Mouse (Mus musculus): ENCODE results near the gene Pnpla5. TPM values are rescaled to one million over a fixed set of nuclear protein-coding genes. Genes with fewer than 3 reads are reported as not detected.

The Pnpla5 gene
- polyA plus RNA-seq, 1 experiment from 2014 or later = not detected

DNA sequence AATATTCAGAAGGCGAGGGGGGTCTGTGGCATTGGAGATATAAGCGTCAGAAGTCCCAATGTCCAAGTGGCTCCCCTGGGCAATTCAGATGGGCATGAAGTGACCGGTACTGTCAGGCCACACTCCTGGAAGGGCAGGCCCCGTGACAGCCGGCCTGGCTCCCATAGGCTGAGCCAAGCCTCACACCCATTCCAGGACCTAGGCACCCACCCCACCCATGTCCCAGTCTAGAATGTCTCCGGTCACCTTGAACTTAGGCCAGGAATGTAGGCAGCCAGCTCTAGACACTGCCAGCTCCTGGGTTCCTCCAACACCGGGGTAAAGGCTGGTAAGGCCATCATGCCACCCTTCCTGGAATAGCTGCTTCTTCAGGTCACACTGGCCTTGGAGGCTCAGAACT, 9.0 kb upstream of the Pnpla5 start:
- no peak overlapping the region for H3K4me2 ChIP-seq
- WGBS = 90% methylated on average over 7 of the region's 7 CpGs
- H3K9ac ChIP-seq = no peak overlapping the region
- H3K27me3 ChIP-seq (ENCODE audit: insufficient read depth, low read length) = no peaks in the 10 kb centered on the region
- H3K36me3 ChIP-seq (ENCODE audit: insufficient read depth) = no peaks in the 10 kb centered on the region
- DNase-seq (no peak), ATAC-seq (ENCODE audit: insufficient read depth) (no peak)
- no peaks in the 10 kb centered on the region for H3K4me1 ChIP-seq (ENCODE audit: insufficient read depth)
- H3K9me3 ChIP-seq (ENCODE audit: low read depth, low read length) = no peaks in the 10 kb centered on the region
- no peak for TF ChIP-seq CTCF (IDR thresholded peaks at IDR 0.05; ENCODE audit: low read depth)
- H3K27ac ChIP-seq (ENCODE audit: low read depth) = no peak overlapping the region
- H3K4me3 ChIP-seq (ENCODE audit: low read depth, low read length) = no peak overlapping the region

DNA sequence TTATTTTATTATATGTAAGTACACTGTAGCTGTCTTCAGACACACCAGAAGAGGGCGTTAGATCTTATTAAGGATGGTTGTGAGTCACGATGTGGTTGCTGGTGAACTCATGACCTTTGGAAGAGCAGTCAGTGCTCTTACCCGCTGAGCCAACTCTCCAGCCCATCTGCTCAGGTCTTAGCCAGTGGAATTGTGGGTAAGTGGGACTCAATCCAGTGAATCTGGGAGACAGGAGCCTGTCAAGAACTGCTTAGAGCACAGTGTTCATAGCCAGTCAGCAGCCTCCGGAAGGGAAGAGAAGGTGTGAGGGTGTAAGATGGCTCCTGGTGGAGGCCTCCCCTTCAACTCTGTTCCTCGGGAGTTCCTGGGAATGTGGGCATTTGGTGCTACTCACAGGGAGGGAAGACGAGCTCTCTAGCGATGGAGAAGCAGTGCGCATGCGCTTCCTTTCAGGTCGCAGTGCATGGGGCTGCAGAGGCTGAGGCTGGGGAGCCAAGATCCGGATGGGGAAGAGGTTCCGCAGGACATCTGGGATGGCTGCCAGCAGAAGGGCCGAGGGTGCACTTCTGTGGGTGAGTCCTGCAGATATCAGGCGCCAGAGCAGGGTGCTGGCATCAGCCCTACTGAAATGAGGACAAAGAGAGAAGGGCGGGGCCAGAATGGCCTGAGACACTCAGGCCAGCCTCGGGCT, 8.3 kb upstream of the Pnpla5 start:
- no peak for TF ChIP-seq CTCF (IDR thresholded peaks at IDR 0.05; ENCODE audit: low read depth)
- DNase-seq (peak; percentile 15), ATAC-seq (ENCODE audit: insufficient read depth) (no peak)
- H3K4me2 ChIP-seq = no peak overlapping the region
- H3K27me3 ChIP-seq (ENCODE audit: insufficient read depth, low read length) = no peaks in the 10 kb centered on the region
- H3K27ac ChIP-seq (ENCODE audit: low read depth) = no peak overlapping the region
- no peak overlapping the region for H3K9ac ChIP-seq
- no peak overlapping the region for H3K4me3 ChIP-seq (ENCODE audit: low read depth, low read length)
- no peaks in the 10 kb centered on the region for H3K36me3 ChIP-seq (ENCODE audit: insufficient read depth)
- H3K9me3 ChIP-seq (ENCODE audit: low read depth, low read length) = no peaks in the 10 kb centered on the region
- H3K4me1 ChIP-seq (ENCODE audit: insufficient read depth) = no peaks in the 10 kb centered on the region
- WGBS = 38% methylated on average over 16 of the region's 16 CpGs

DNA sequence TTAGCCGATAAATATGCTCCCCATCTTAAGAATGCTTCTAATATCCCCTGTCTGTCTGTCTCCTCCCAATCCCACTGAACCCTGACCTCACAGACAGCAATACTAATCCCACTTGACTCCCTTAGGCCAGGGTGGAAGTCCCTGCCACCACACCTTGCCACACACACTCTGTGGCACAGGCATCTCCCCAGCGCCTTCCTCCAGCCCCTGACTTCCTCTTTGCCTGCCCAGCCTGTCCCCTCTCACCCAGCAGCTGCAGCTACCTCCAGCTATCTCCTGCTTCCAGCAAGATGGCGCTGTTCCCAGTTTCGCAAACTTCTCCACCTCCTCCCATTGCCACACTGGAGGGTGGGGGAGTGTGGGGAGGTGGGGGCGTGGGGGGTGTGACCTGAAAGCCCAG, 3.9 kb upstream of the Pnpla5 start:
- no peaks in the 10 kb centered on the region for H3K36me3 ChIP-seq (ENCODE audit: insufficient read depth)
- no peak overlapping the region for H3K27ac ChIP-seq (ENCODE audit: low read depth)
- no peaks in the 10 kb centered on the region for H3K27me3 ChIP-seq (ENCODE audit: insufficient read depth, low read length)
- H3K4me2 ChIP-seq = no peak overlapping the region
- H3K4me3 ChIP-seq (ENCODE audit: low read depth, low read length) = no peak overlapping the region
- no peak overlapping the region for H3K9ac ChIP-seq
- no peak for DNase-seq
- H3K9me3 ChIP-seq (ENCODE audit: low read depth, low read length) = no peaks in the 10 kb centered on the region
- H3K4me1 ChIP-seq (ENCODE audit: insufficient read depth) = no peaks in the 10 kb centered on the region
- no peak for TF ChIP-seq CTCF (IDR thresholded peaks at IDR 0.05; ENCODE audit: low read depth)
- ATAC-seq (ENCODE audit: insufficient read depth) = no peak
- 28% methylated on average over 5 of the region's 5 CpGs for WGBS

DNA sequence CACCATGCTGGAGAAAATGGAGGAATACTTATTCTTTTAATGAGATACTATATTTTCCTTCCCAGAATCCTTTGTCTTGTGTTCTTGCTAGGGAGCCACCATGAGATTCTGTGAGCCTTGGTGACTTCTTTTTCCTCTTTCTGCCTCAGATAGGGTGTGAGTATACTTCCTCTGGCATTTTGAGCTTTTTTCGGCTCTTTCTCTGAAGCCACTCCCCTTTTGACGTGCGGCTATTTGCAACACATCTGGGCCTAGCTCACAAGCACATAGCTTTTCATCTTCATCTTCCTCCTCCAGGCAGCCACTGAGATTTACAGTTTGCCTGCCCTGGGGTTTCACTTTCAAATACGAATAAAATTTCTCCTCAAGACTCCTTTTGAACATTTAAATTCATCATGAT, 3.5 kb upstream of the Pnpla5 start:
- no peak overlapping the region for H3K4me2 ChIP-seq
- H3K27me3 ChIP-seq (ENCODE audit: insufficient read depth, low read length) = no peaks in the 10 kb centered on the region
- DNase-seq = no peak
- H3K9me3 ChIP-seq (ENCODE audit: low read depth, low read length) = no peaks in the 10 kb centered on the region
- no peak for TF ChIP-seq CTCF (IDR thresholded peaks at IDR 0.05; ENCODE audit: low read depth)
- ATAC-seq (ENCODE audit: insufficient read depth) = no peak
- no peak overlapping the region for H3K4me3 ChIP-seq (ENCODE audit: low read depth, low read length)
- H3K9ac ChIP-seq = no peak overlapping the region
- 60% methylated on average over 4 of the region's 4 CpGs for WGBS
- H3K4me1 ChIP-seq (ENCODE audit: insufficient read depth) = no peaks in the 10 kb centered on the region
- H3K36me3 ChIP-seq (ENCODE audit: insufficient read depth) = no peaks in the 10 kb centered on the region
- no peak overlapping the region for H3K27ac ChIP-seq (ENCODE audit: low read depth)

DNA sequence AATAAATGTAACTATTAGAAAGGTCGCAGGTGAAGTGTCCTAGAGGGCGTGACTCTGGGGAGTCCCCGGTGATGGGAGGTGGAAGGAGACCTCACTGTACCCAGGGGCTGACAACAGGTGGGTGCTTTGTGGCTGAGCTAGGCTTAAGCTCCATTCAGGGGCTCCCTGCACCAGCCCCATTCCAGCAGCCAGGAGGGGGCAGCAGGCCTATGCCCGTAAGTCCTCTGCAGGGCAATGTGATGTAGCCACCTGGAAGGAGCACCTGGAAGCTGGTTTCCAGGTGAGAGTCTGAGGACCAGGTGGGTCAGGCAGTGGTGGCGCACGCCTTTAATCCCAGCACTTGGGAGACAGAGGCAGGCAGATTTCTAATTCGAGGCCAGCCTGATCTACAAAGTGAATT, 1.1 kb upstream of the Pnpla5 start:
- DNase-seq (no peak), ATAC-seq (ENCODE audit: insufficient read depth) (no peak)
- Histone ChIP-seq H3K4me1 (ENCODE audit: insufficient read depth) (no peaks in the 10 kb centered on the region), H3K4me2 (no peak overlapping the region), H3K36me3 (ENCODE audit: insufficient read depth) (no peaks in the 10 kb centered on the region), H3K4me3 (ENCODE audit: low read depth, low read length) (no peak overlapping the region), H3K9ac (no peak overlapping the region), H3K27ac (ENCODE audit: low read depth) (no peak overlapping the region), H3K9me3 (ENCODE audit: low read depth, low read length) (no peaks in the 10 kb centered on the region), H3K27me3 (ENCODE audit: insufficient read depth, low read length) (no peaks in the 10 kb centered on the region)
- no peak for TF ChIP-seq CTCF (IDR thresholded peaks at IDR 0.05; ENCODE audit: low read depth)
- 58% methylated on average over 7 of the region's 7 CpGs for WGBS

DNA sequence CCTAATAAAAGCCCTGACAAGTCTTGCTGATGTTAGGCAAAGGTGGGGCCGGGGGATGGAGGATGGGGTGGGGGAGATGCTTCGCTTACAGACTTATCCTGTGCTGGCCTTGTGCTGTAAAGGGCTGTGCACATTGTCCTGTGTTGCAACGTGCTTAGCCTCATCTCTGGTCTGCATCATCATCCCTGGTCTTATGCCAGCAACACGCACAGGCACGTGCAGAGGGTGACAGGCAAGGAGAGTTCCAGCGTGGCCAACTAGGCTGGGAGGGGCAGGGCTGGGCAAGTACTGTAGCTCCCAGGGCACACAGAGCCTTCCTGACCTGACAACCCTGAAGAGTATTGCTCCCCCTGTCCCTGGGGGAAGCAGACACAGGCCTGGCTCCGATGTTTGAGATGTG, 1.9 kb downstream of the Pnpla5 start:
- H3K4me3 ChIP-seq (ENCODE audit: low read depth, low read length) = no peak overlapping the region
- DNase-seq (no peak), ATAC-seq (ENCODE audit: insufficient read depth) (no peak)
- no peaks in the 10 kb centered on the region for H3K4me1 ChIP-seq (ENCODE audit: insufficient read depth)
- H3K27me3 ChIP-seq (ENCODE audit: insufficient read depth, low read length) = no peaks in the 10 kb centered on the region
- no peak overlapping the region for H3K9ac ChIP-seq
- no peak overlapping the region for H3K4me2 ChIP-seq
- no peak for TF ChIP-seq CTCF (IDR thresholded peaks at IDR 0.05; ENCODE audit: low read depth)
- 60% methylated on average over 7 of the region's 7 CpGs for WGBS
- no peaks in the 10 kb centered on the region for H3K36me3 ChIP-seq (ENCODE audit: insufficient read depth)
- H3K27ac ChIP-seq (ENCODE audit: low read depth) = no peak overlapping the region
- H3K9me3 ChIP-seq (ENCODE audit: low read depth, low read length) = no peaks in the 10 kb centered on the region

DNA sequence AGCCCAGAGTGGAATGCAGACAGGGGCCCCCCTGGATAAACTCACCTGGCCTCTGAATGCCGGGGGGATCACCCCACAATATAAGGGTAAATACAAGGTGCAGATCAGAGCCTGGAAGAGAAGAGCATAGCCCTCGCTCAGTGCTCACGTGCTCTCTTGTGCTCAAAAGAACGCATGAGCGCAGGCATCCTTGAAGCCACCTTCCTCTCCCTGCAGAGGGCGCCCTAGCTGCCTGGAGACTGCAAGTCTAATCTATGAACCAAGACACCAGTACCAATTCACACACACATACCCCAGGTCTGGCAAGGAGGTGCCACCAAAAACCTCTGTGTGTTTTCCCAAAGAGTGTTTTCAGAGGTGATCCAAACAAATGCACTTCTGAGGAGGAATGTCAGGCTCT, 2.4 kb downstream of the Pnpla5 start:
- peak; percentile 48 for DNase-seq
- ATAC-seq (ENCODE audit: insufficient read depth) = no peak
- no peak overlapping the region for H3K27ac ChIP-seq (ENCODE audit: low read depth)
- H3K4me1 ChIP-seq (ENCODE audit: insufficient read depth) = no peaks in the 10 kb centered on the region
- H3K9ac ChIP-seq = no peak overlapping the region
- no peaks in the 10 kb centered on the region for H3K9me3 ChIP-seq (ENCODE audit: low read depth, low read length)
- WGBS = 28% methylated on average over 6 of the region's 6 CpGs
- peak; percentile 50 for TF ChIP-seq CTCF (IDR thresholded peaks at IDR 0.05; ENCODE audit: low read depth)
- H3K36me3 ChIP-seq (ENCODE audit: insufficient read depth) = no peaks in the 10 kb centered on the region
- H3K4me2 ChIP-seq = no peak overlapping the region
- no peak overlapping the region for H3K4me3 ChIP-seq (ENCODE audit: low read depth, low read length)
- H3K27me3 ChIP-seq (ENCODE audit: insufficient read depth, low read length) = no peaks in the 10 kb centered on the region

DNA sequence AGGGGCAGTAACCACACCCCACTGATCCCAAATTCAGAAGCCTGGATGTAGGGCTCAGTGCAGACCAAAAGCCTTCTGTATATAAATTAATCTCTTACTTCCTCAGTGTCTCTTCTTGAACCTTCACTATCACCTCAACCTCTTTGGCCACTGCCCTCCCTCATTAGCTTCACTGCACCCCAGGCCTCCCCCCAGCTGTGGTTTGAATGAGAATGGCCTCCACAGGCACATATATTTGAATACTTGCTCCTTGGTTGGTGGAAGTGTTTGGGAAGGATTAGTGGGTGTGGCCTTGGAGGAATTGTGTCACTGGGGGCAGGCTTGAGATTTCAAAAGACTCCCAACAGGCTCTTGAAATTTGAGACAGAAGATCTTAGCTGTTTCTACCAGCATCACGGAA, 6.5 kb downstream of the Pnpla5 start:
- Histone ChIP-seq H3K9me3 (ENCODE audit: low read depth, low read length) (no peaks in the 10 kb centered on the region), H3K4me1 (ENCODE audit: insufficient read depth) (no peaks in the 10 kb centered on the region), H3K9ac (no peak overlapping the region), H3K27ac (ENCODE audit: low read depth) (no peak overlapping the region), H3K4me2 (no peak overlapping the region), H3K36me3 (ENCODE audit: insufficient read depth) (no peaks in the 10 kb centered on the region), H3K4me3 (ENCODE audit: low read depth, low read length) (no peak overlapping the region), H3K27me3 (ENCODE audit: insufficient read depth, low read length) (no peaks in the 10 kb centered on the region)
- TF ChIP-seq CTCF (IDR thresholded peaks at IDR 0.05; ENCODE audit: low read depth) = no peak
- ATAC-seq (ENCODE audit: insufficient read depth) (no peak), DNase-seq (no peak)
- 72% methylated on average over 1 of the region's 1 CpGs for WGBS

Measured in lung, embryonic 14.5 days (tissue).